In the genomic region with DNA sequence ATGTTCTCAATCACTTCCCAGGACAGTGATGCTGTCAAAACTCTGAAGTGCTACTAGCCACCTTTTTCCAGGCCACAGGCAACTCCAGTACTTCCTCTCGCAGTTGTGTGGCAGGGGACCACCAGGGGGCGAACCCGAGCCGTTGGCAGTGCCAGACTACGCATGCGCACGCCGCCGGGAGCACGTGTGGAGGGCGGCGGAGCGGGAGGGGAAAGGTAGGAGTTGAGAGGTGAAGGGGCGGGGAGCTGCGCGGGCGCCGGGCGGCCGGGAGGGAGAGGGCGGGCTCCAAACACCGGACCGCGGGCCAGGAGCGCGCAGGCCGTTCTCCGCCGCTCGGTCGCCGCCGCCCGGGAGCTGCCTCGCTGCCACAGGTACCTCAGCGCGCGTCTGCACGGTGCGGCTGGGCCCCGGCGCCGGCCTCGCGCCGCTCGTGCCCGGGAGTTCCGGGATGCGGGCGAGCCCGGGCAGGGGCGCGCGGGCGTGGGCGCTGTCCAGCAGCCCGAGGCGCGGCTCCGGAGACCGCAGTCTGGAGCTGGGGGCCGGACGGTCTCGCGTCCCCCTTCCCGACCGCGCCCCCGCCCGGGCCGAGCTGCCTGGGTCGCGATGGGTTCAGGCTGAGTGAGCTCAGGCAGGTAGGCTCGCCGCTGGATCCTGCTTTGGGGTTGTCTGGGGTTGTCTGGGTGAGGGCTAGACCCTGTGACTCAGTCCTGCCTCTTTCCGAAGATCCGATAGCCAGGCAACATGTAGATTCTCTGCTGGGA, we compare ENCODE assay signal across 8 mouse cellular contexts. TPM values are rescaled to one million over a fixed set of nuclear protein-coding genes. Genes with fewer than 3 reads are reported as not detected.
A peak's percentile ranks its signal among the peaks of the same experiment; 100 is the strongest.
DNase-seq lines count a peak whose midpoint lies in the region; ATAC-seq and TF ChIP-seq lines count a peak whose summit lies in the region.

Gene Scap (plus strand): TSS at position 154 of the 761 bp plus-strand sequence.

- H3K36me3 ChIP-seq in embryonic facial prominence, embryonic 15.5 days: no peaks in the 10 kb centered on the region
- no peaks in the 10 kb centered on the region for H3K36me3 ChIP-seq in kidney, embryonic 14.5 days (ENCODE audit: control insufficient read depth, insufficient read depth, low read length)
- no peaks in the 10 kb centered on the region for H3K36me3 ChIP-seq in limb, embryonic 15.5 days

- WGBS in bone marrow, adult 2 months: under 1% methylated on average over 78 of the region's 78 CpGs
- under 1% methylated on average over 60 of the region's 78 CpGs for WGBS in embryonic facial prominence, embryonic 15.5 days
- under 1% methylated on average over 69 of the region's 78 CpGs for WGBS in kidney, embryonic 14.5 days
- under 1% methylated on average over 64 of the region's 78 CpGs for WGBS in limb, embryonic 15.5 days

- DNase-seq in 416B (ENCODE audit: low read depth): peak; percentile 91
- DNase-seq in heart, adult 9 months (ENCODE audit: low spot score in 2 of 2): peak; percentile 87 to 95
- DNase-seq in monocyte, adult 2 months (ENCODE audit: low read depth in 1 of 2, low spot score in 2 of 2): peak; percentile 91 to 97
- peak; percentile 92 to 94 for DNase-seq in spleen, postnatal 36 days (ENCODE audit: low spot score in 2 of 2)

- H3K9me3 ChIP-seq in embryonic facial prominence, embryonic 15.5 days (replicated peaks): no peaks in the 10 kb centered on the region
- H3K9me3 ChIP-seq in kidney, embryonic 14.5 days (ENCODE audit: control insufficient read depth, low read length): no peaks in the 10 kb centered on the region
- no peaks in the 10 kb centered on the region for H3K9me3 ChIP-seq in limb, embryonic 15.5 days

- ATAC-seq in embryonic facial prominence, embryonic 15.5 days (ENCODE audit: insufficient number of reproducible peaks, low FRiP score, low TSS enrichment, low read depth): peak; percentile 86
- peak; percentile 93 for ATAC-seq in kidney, embryonic 14.5 days (ENCODE audit: low FRiP score, low TSS enrichment)
- ATAC-seq in limb, embryonic 15.5 days (ENCODE audit: insufficient number of reproducible peaks, low FRiP score, low TSS enrichment, low read depth): peak; percentile 88

- H3K4me1 ChIP-seq in bone marrow, adult 2 months (ENCODE audit: control insufficient read depth, insufficient read depth, low read length): peaks cover 4% of the 10 kb centered on the region; the same call in 1 of the 2 replicates
- H3K4me1 ChIP-seq in embryonic facial prominence, embryonic 15.5 days: peaks cover 16% of the 10 kb centered on the region
- H3K4me1 ChIP-seq in kidney, embryonic 14.5 days (ENCODE audit: control insufficient read depth, insufficient read depth, low read length): no peaks in the 10 kb centered on the region
- H3K4me1 ChIP-seq in limb, embryonic 15.5 days: peaks cover 16% of the 10 kb centered on the region

- peak within 1 kb of the TSS; percentile 62 for H3K9ac ChIP-seq in embryonic facial prominence, embryonic 15.5 days
- peak within 1 kb of the TSS; percentile 78 for H3K9ac ChIP-seq in kidney, embryonic 14.5 days (ENCODE audit: low read depth, low read length)
- H3K9ac ChIP-seq in limb, embryonic 15.5 days: peak within 1 kb of the TSS; percentile 67

- H3K4me2 ChIP-seq in embryonic facial prominence, embryonic 15.5 days (replicated peaks): peak within 1 kb of the TSS; percentile 75
- H3K4me2 ChIP-seq in kidney, embryonic 14.5 days (replicated peaks; ENCODE audit: low read depth, low read length): peak within 1 kb of the TSS; percentile 61
- peak within 1 kb of the TSS; percentile 76 for H3K4me2 ChIP-seq in limb, embryonic 15.5 days

- peak within 1 kb of the TSS; percentile 46; the same call in 1 of the 2 replicates for H3K27ac ChIP-seq in bone marrow, adult 2 months (ENCODE audit: control insufficient read depth, insufficient read depth, low read depth, low read length, poor library complexity)
- H3K27ac ChIP-seq in embryonic facial prominence, embryonic 15.5 days (replicated peaks): no peak within 1 kb of the TSS
- no peak within 1 kb of the TSS for H3K27ac ChIP-seq in kidney, embryonic 14.5 days (ENCODE audit: low read depth, low read length)
- peak within 1 kb of the TSS; percentile 33; the same call in 1 of the 2 replicates for H3K27ac ChIP-seq in limb, embryonic 15.5 days

- peak; percentile 98 for TF ChIP-seq CTCF in bone marrow, adult 2 months (IDR thresholded peaks at IDR 0.05; ENCODE audit: control insufficient read depth, insufficient read depth, low read length)

- peak; percentile 59; the same call in 1 of the 2 replicates for TF ChIP-seq POLR2A in bone marrow, adult 2 months (IDR thresholded peaks at IDR 0.05; ENCODE audit: borderline replicate concordance, control insufficient read depth, low read depth, low read length)

- peak within 1 kb of the TSS; percentile 70 for H3K4me3 ChIP-seq in bone marrow, adult 2 months (replicated peaks; ENCODE audit: control insufficient read depth, low read depth, low read length)
- peak within 1 kb of the TSS; percentile 73 for H3K4me3 ChIP-seq in embryonic facial prominence, embryonic 15.5 days (replicated peaks)
- H3K4me3 ChIP-seq in kidney, embryonic 14.5 days (ENCODE audit: low read length): peak within 1 kb of the TSS; percentile 60
- H3K4me3 ChIP-seq in limb, embryonic 15.5 days: peak within 1 kb of the TSS; percentile 93

- H3K27me3 ChIP-seq in embryonic facial prominence, embryonic 15.5 days: no peaks in the 10 kb centered on the region
- no peaks in the 10 kb centered on the region for H3K27me3 ChIP-seq in kidney, embryonic 14.5 days (ENCODE audit: control insufficient read depth, insufficient read depth, low read length)
- no peaks in the 10 kb centered on the region for H3K27me3 ChIP-seq in limb, embryonic 15.5 days

RNA-seq across cellular contexts. Expression of gene Scap, which starts in this region (rescaled TPM):
- 8.3 and 10.7 TPM in 2 replicates for polyA plus RNA-seq in bone marrow, adult 2 months (2011; ENCODE audit: insufficient read depth, insufficient read length, low replicate concordance, missing spikeins)
- polyA plus RNA-seq in embryonic facial prominence, embryonic 15.5 days (2015; fragmentation: Nextera tagmentation; extraction: Ambion mirVana): 43.6 and 43.9 TPM in 2 replicates
- polyA plus RNA-seq in kidney, embryonic 14.5 days (2014; fragmentation: Nextera tagmentation; extraction: Ambion mirVana): 33.0 and 37.5 TPM in 2 replicates
- polyA plus RNA-seq in limb, embryonic 15.5 days (2015; fragmentation: Nextera tagmentation; extraction: Ambion mirVana): 35.0 and 38.8 TPM in 2 replicates

Comparison
In these comparisons a context has a peak if more than half of its experiments do, and no peak if none do; other contexts are left out.
1. H3K27ac ChIP-seq: peak in bone marrow, adult 2 months (single experiment) and limb, embryonic 15.5 days (single experiment); none in embryonic facial prominence, embryonic 15.5 days (single experiment) and kidney, embryonic 14.5 days (single experiment).
2. Peak in every context shown above with its lines, with median percentiles within 50 percentile points of each other: DNase-seq, H3K4me3 ChIP-seq, ATAC-seq, H3K4me2 ChIP-seq and H3K9ac ChIP-seq.